Mouse (Mus musculus) MEL-GATA-1-ER (cell line): ENCODE results near the gene Gart.
A peak's percentile ranks its signal among the peaks of the same experiment; 100 is the strongest.

Experiments used
- DNase-seq: peaks from one replicate; pipeline ENCODE4 v3.0.0-alpha.2; 2012; ENCODE audit warnings: low read depth; ENCODE audit errors: extremely low read depth

The Gart gene

DNA sequence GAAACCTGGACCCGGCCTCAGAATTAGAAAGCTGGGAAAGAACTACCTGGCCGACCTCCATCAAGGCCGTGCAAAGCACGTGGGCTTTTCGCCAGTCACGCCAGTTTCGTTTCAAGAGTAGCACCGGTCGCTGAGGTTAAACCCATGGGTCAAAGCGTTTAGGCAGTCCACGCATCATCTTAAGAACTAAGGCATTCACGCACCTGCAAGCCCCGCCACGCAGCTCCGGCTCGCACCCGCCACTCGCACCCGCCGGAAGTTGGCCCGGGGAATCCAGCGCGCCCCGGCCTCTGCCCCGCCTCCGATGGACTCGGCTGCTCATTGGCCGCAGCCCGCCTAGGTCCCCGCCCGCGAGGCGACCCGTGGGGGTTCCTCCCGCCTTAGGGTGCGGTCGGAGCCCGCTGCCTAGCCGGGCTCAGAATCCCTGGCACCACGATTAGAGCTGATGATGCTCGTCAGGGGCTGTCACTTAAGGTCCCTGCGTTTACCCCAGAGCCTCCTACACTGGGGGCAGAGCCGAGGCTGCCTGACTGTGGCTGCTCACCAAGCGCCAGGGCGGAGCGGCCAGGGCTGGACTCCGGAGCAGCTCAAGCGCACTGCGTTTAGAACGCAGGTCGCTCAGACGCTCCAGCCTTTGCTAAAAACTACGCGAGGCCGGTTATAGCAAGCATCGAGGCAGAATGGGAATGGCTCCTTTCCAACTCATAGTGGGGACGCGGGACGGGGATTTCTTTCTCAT lies at the start of gene Gart:
Gart (minus strand) TSS at position 272 of the 739 bp plus-strand sequence.
- peak; percentile 73 for DNase-seq

DNA sequence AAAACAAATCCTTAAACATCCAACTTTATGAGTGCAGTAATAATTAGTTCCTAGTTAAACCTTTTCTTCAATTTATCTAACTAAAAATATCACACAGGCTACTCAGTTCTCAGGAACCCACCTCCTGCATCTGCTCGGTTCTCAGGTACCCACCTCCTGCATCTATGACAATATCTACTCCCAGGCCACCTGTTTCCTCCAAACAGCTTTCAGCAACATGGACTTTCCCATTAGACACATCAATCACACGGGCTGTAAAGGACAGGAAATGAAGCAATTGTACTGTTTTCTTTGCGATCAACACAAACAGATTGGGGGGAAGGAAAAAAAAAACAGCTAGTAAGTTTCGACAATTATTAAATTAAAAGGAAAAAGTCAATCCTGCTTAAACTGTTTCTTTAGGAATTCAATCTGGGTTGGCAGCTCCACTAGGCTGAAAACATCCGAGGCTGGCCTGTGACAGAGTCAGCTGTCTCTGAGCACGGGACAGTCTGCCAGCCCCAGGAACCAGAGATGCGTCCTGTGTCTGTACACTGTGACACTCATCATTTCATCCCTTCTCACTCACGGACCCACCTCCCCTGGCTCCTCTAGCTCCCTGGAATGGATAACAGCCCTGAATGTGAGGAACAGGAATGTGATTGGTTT lies 48.5 kb upstream of the Gart start:
- DNase-seq: no peak

DNA sequence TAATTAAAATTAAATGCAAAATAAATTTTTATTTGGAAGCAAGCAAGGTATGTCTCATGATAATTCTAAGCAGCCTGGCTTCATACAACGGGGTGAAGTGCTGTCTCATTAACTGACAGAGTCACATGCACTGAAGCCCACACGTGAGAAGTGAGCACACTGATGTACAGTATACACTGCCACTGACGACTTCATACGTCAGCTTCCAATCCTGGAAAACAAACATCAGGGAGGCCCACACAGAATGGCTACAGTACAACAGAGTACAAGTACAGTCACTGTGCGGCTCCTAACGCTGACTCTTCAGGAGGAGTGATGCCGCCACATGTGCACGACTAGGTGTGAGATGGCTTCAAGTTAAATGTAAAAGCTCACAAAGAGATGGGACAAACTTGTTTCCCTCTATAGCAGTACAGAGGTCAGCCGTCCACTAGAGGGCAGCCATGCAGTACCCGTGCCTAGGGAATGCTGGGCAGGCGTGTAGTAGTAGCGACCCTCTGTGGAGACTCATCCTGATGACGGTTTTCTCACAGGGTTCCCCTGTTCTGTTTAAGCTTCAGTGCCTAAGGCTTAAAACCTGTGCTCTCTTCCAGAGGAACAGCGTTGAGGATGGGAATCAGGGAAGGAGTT lies 47.8 kb upstream of the Gart start:
- DNase-seq: peak; percentile 33

DNA sequence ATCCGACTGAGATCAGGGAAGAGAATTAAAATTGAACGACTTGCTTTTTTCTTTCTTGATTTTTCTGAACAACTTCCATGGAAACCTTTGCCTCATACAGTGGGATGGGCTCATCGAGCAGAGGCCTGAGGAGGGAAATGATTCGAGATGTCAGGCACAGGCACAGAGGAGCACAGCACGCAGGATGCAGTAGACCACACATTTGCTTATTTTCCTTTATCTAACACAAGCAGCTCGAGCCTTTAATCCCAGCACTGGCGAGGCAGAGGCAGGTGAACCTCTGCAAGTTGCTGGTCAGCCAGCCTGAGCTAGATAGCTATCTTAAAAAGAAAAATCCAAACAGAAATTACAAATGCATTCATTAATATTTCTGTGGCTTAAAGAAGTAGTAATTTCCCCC lies 43.0 kb upstream of the Gart start:
- DNase-seq: peak; percentile 49

DNA sequence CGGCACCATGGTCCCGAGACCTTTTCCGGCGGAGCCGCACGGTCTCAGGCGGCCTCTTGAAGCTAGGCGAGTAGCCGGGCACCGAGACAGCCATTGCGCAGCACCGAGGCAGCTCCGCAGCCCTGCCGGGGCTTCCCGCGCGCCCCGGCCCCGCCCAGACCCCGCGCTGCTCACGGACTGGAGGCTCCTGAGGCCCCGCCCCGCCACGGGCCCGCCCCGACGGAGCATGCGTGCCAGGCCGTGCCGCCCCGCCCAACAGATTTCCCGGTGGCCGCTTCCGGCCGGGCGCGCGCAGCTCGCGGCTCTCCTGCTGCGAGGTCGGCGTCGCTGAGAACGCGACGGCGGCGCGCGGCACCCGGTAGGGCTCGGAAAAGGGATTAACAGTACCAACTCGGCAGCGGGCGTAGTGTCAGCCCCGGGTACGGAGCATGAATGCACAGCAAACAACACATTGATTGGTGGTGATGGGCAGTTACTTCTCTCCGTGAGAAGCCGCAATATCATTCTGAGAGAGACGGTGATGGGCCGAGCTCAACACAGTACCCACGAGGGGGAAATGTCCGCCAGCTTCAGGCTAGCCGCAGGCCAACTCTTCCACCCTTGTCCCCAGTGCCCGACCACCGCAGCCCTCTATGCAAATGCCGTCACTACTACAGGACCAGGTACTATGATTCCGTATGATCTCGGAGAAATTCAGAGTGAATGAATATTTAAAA lies 42.0 kb upstream of the Gart start, which contains the start of gene Donson:
Donson (minus strand) TSS at position 152 of the 716 bp plus-strand sequence.
- DNase-seq: peak; percentile 53

DNA sequence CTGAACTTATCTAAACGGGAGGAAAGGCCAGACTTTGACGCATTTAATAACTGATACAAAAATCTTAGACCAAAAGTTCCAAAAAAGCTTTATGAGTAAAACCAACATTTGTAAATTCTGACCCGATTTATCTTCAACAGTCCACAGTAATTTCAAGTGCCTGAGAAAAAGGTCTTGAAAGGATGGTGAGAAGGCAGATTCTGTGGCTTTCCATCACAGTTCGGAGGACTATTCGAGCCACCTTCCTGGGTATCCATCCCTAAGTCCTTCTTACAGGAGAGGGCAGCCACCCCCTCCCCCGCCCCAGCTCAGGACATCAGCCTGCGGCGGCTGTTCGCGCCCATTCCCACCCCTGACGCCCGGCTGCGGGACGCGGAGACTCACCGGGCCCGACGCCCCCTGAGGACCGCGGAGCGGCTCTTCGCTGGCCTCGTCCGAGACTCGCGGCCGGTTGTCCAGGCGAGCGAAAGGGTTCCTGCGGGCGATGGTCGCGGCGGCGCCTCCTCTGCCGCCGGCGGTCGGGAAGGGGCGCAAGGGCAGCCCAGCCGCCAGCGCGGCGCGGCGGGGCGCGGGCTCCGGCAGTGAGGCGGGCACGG lies 41.4 kb upstream of the Gart start:
- DNase-seq: no peak

DNA sequence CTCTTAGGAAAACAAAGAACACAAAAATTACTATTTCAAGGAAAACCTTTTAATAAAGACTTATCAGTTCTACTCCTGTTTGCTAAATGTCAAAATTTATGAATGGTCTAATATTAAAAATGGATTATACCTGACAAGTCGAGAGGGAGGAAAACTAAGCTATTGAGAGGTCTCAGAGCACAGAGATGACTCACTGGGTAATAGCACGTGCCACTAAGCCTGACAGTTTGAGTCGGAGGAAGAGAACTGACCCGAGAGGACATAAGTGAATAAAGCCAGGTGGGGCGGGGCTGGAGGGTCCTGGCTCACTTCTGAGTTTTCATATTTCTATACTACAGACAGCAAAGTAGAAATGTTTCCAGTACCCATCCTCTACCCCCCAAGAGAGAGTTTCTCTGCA lies 39.6 kb upstream of the Gart start:
- no peak for DNase-seq

DNA sequence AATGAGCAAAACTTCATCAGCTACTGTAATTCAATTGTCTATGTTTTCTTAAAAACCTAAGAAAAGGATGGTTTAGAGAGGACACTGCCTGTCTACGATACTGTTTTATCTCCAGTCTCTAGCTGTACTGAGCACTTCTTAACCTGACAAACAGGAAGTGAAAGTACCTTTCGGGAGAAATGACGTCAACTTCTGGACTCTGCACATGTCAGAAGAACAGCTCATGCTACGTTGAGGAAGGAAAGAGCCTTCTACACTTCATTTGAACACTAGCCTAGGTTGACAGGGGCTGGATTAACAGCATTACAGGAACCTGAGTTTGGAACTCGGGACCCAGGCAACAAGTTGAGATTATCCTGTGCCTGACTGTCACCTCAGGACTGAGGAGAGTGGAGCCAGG lies 38.8 kb upstream of the Gart start:
- DNase-seq: no peak

DNA sequence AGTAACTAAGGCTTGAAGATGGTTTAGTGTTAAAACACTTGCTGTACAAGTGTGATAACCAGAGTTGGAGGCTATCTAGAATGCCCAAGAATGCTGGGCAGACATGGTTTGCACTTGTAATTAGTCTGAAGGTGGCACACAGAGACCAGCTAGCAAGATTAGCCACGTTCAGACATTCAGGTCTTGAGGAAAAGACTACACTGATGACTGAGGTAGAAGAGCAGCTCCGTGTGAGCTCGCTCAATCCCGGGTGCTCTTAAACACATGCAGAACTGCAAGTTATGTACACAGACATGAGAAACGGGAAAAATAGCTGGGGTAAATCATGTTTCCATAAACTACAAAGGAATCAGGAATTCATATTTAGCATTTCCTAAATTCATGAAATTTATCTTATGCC lies 33.9 kb upstream of the Gart start:
- no peak for DNase-seq

DNA sequence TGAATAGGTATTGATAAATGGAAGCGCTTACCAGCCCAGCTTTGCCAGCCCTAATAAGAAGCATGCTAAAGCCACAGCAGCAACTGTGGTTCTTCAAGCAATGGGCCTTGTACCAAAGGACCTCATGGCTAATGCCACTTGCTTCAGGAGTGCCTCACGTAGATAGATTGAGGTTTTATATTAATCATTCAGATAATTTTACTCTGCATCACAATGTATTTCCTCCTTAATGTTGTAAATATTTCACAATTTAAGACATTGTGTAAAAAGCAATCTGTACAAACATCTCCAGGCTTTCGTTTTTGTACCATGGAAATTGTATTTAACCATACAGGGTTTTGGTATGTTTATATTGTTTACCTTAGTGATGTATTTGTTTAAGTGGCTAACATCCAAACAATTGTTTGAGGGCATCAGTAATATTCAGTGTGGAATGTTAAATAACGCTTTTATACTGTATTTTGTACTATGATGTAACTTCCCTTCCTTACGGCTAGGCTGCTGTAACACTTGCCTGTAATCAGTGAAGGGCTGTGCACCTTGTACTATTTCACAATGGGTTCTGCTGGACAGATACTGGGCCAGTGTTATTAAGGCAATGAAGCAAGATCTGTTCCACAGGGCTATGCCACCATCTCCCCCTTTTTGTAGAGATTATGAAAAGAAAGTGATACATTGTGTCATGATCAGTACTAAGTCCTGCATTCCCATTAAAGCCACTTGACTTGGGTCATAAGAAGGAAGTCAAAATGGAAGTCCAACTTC lies 31.6 kb upstream of the Gart start:
- DNase-seq: no peak

DNA sequence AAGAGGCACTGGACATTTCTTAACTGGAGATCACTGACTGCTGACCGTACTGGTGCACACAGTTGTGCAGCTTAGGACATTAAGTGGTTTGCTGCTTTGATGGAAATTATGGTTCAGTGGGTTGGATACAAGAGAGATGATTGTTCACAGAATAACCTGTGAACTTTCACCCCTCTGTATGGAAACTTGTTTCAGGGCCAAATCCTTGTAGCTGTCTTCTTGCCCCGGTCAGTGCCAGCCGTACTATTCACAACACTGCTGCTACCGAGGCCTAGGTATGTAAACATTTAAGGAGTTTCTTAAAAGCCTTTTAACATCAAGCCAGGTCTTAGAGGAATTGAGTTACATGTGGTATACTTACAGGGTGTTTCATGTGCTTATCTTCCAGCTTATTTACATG lies 27.7 kb upstream of the Gart start:
- no peak for DNase-seq

DNA sequence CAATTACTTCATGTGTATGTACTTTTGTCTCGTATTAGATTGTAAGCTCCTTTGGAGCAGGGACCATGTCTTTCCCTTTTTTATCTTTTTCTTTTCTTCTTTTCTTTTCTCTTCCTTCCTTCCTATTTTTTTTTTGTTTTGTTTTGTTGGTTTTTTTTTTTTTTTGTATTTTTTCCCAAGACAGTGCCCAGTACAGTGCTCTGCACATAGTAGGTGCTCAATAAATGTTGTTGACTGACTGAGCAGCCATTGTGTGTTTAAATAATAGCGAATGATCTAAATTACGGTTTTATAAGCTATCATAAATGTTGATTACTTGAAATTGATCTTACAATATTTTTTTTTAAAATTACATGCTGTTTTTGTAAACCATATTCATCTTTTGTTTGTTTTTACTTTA lies 17.0 kb upstream of the Gart start:
- no peak for DNase-seq

DNA sequence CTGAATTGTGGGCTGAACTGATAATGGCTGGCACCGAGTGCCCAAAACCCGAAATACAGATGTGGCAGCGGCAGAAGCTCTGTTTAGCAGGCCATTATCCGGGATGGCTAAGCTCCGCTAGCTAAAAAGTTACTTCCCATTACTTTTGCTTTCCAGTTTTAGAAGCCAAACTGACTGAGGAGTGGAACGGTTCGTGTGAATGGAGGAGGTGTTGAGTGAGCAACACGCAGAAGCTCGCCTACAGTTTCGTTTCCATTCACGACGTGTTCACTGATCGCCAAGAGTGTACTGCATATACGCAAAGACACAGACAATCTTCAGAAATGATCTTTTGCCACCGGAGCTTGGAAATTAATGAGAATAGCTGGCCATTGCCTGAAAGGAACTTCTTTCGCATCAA lies 15.6 kb upstream of the Gart start:
- no peak for DNase-seq

DNA sequence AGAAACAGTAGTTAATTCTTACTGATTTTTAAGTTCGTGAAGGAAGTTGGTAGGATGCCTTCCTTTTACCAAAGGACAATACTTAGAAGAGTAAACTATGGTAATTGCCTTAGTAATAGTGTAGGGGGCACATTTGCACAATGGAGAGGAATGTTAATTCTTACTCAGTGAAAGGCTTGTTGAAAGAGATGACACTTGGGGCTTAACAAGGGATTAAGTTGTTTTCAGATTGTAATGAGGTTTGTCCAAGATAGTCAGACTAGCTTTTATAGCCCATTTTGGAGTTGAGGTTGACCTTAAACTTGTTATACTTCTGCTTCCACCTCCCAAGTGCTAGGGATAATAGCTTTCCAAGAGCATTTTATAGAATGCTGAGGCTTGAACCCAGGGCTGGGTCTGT lies 14.6 kb upstream of the Gart start:
- DNase-seq: no peak

DNA sequence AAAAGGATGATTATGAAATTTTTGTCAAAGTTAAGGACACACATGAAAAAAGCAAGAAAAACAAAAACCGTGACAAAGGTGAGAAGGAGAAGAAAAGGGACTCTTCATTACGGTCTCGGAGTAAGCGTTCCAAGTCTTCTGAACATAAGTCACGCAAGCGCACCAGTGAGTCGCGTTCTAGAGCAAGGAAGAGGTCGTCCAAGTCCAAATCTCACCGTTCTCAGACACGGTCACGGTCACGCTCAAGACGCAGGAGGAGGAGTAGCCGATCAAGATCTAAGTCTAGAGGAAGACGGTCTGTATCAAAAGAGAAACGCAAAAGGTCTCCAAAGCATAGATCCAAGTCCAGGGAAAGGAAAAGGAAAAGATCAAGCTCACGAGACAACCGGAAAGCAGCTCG lies 13.0 kb upstream of the Gart start:
- no peak for DNase-seq

DNA sequence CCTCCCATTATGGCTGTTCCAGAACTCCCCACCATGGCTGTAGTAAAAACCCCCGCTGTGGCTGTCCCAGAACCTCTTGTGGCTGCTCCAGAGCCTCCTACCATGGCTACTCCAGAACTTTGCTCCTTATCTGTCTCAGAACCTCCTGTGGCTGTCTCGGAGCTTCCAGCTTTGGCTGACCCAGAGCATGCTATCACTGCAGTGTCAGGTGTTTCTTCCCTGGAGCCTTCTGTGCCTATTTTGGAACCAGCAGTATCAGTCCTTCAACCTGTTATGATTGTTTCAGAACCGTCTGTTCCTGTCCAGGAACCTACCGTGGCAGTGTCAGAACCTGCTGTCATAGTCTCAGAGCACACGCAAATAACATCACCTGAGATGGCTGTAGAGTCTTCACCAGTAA lies 11.7 kb upstream of the Gart start:
- no peak for DNase-seq

DNA sequence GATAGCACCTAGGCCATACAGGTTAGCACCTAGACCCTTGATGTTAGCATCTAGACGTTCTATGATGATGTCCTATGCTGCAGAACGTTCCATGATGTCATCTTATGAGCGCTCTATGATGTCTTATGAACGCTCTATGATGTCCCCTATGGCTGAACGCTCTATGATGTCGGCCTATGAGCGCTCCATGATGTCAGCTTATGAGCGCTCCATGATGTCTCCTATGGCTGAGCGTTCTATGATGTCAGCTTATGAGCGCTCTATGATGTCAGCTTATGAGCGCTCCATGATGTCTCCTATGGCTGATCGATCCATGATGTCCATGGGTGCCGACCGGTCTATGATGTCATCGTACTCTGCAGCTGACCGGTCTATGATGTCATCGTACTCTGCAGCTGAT lies 10.5 kb upstream of the Gart start:
- DNase-seq: no peak

DNA sequence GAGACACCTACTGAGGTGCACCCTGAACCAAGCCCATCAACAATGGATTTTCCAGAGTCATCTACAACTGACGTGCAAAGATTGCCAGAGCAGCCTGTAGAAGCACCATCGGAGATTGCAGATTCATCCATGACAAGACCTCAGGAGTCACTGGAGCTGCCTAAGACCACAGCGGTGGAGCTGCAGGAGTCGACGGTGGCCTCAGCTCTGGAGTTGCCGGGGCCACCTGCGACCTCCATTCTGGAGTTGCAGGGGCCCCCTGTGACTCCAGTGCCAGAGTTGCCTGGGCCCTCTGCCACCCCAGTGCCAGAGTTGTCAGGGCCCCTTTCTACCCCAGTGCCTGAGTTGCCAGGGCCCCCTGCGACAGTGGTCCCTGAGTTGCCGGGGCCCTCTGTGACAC lies 8.5 kb upstream of the Gart start:
- DNase-seq: no peak

DNA sequence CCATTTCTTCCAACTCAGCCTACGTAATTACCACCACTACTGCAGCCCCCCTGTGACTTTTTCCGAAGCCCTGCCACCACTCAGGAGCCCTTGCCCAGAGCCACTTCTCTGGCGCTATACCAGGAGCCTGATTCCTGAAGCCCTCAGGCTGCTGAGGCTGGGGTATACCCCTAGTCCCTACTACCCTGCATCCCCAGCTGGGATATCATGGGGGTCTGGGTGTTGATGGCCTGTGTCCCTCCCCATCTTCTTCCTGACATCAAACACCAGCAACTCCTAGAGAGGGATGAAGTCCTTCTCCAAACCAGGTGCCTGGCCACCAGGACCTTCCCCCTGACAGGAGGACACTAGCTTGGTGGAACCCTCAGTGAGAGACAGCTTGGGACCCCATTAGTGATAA lies 5.4 kb upstream of the Gart start:
- DNase-seq: no peak

DNA sequence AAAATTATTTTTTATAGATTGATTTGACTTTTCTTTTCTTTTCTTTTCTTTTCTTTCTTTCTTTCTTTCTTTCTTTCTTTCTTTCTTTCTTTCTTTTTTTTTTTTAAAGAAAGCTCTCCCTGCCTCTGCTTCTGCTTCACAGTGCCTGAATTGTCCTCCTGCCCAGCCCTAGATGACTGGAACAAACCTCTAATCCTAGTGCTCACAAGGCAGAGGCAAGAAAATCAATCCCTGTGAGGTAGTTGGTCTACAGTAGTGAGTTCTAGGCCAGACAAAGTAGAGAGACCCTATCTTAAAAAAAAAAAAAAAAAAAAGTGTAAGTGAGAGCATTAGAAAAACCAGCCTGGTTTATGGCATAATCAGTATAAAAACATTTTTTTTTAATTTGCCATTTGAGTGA lies 3.0 kb upstream of the Gart start:
- no peak for DNase-seq

DNA sequence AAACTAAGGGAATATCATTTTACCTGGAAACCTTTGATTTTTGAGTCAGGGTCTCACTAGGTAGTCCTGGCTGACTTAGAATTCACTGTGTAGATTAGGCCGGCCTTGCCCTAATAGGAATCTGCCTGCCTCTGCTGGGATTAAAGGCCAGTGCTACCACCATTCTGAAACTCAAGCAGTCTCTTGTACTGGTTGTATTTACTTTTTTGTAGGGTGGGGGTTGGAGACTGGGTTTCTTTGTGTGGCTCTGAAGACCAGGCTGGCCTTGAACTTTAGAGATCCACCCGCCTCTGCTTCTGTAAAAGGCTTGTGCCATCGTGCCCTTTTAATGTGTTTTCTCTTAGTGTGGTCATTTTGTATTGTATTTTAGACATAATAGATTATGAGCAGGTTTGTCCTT lies 2.5 kb upstream of the Gart start:
- no peak for DNase-seq
